Comparison of ENCODE assay signal across 8 mouse cellular contexts in the genomic region with DNA sequence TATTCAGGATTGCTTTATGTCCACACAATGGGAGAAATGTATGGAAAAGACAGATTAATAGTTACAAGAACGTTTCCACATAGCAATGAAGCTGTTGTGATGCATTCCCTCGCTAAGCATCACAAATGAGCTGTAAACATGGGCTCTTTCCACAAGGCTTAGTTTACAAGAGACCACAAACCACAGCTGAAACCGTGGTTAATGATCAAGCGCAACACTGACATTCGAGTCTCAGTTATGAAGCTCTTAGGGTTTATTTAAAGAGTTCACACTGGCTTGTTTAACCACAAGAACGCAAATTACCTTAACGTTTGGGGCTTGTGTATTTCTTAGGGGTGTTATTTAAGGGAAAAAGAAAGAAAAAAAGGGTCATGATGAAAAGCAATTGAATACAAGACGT.
"Had no signal": no experiment of that assay in that cellular context is flagged by ENCODE, and none has a peak within 500 bp of the region (broad histone marks: within the 10 kb centered on the region; RNA-seq: fewer than 3 reads in every experiment).

No protein-coding gene starts in this region.

- DNase-seq: lung, adult 18-20 months; lung, postnatal 36 days; right cerebral cortex, adult 18-20 months; right cerebral cortex, postnatal 25 days; thymus, postnatal 36 days had no signal

- H3K4me2 ChIP-seq: midbrain, embryonic 13.5 days had no signal

- ATAC-seq: midbrain, embryonic 13.5 days had no signal

- H3K27me3 ChIP-seq: midbrain, embryonic 13.5 days had no signal

- H3K4me3 ChIP-seq: layer of hippocampus, adult 2 months; midbrain, embryonic 13.5 days had no signal

- H3K36me3 ChIP-seq: midbrain, embryonic 13.5 days had no signal

- H3K27ac ChIP-seq: layer of hippocampus, adult 2 months; liver, embryonic 14.5 days; midbrain, embryonic 13.5 days had no signal

- H3K9me3 ChIP-seq: midbrain, embryonic 13.5 days had no signal

- H3K4me1 ChIP-seq: midbrain, embryonic 13.5 days had no signal

- H3K9ac ChIP-seq: liver, embryonic 14.5 days; midbrain, embryonic 13.5 days had no signal
